Mouse (Mus musculus): Measurements from ENCODE around the gene Prkg1.

DNA sequence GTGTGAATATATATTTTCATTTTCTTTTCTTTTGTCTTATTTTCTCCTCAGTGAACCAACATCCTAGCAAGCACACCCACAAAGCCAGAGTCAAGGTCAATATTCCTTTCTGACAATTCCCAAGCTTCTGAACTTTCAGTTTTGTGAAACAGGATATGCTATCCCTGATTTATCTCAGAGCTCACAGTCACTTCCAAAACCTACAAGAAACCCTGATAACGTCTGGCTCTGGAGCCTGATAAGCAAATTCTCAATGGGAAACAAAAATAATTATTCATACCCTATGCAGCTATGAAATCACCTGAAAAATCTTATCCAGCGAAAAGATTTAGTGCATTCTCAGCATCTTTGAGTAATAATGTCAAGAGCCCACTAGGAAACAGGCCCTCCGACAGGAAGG is 5.0 kb downstream of the Prkg1 start:
- TF ChIP-seq CTCF (IDR thresholded peaks at IDR 0.05; ENCODE audit: low read depth, low read length) (no peak), GATA1 (IDR thresholded peaks at IDR 0.05; ENCODE audit: borderline replicate concordance, low read length) (no peak), TAL1 (conservative IDR thresholded peaks at IDR 0.05; ENCODE audit: low read depth, low read length) (no peak), POLR2AphosphoS5 (IDR thresholded peaks at IDR 0.05; ENCODE audit: insufficient replicate concordance, low read depth, low read length) (no peak), GATA2 (IDR thresholded peaks at IDR 0.05; ENCODE audit: borderline replicate concordance, low read depth, low read length) (no peak)
